Mouse (Mus musculus): ENCODE results near the gene Adamts15. TPM values are rescaled to one million over a fixed set of nuclear protein-coding genes. Genes with fewer than 3 reads are reported as not detected.

Gene Adamts15
- polyA plus RNA-seq, 1 experiment from 2014 or later, result 8.4 TPM

- Histone ChIP-seq H3K27me3 (ENCODE audit: control insufficient read depth, insufficient read depth, low read length) (no peaks in the 10 kb centered on the region), H3K4me2 (ENCODE audit: low read depth, low read length, severe bottlenecking) (no peak overlapping the region), H3K4me3 (ENCODE audit: low read depth, low read length) (no peak overlapping the region), H3K4me1 (replicated peaks; ENCODE audit: control insufficient read depth, insufficient read depth, low read length) (no peaks in the 10 kb centered on the region), H3K36me3 (ENCODE audit: control insufficient read depth, insufficient read depth, low read length) (no peaks in the 10 kb centered on the region), H3K9me3 (ENCODE audit: control insufficient read depth, low read length) (no peaks in the 10 kb centered on the region), H3K9ac (ENCODE audit: low read length) (no peak overlapping the region), H3K27ac (ENCODE audit: low read depth, low read length) (no peak overlapping the region)
- ATAC-seq (replicated peaks; ENCODE audit: low FRiP score) (no peak), DNase-seq (ENCODE audit: low spot score) (no peak)
- WGBS, result 85% methylated on average over 2 of the region's 2 CpGs
Observed at GRCm38 (mm10) chr9:30879947-30880273, 42.3 kb downstream of the Adamts15 start.

- no peaks in the 10 kb centered on the region for H3K36me3 ChIP-seq (ENCODE audit: control insufficient read depth, insufficient read depth, low read length)
- WGBS, result 89% methylated on average over 7 of the region's 7 CpGs
- DNase-seq (ENCODE audit: low spot score) (no peak), ATAC-seq (replicated peaks; ENCODE audit: low FRiP score) (no peak)
- no peak overlapping the region for H3K9ac ChIP-seq (ENCODE audit: low read length)
- H3K27me3 ChIP-seq (ENCODE audit: control insufficient read depth, insufficient read depth, low read length), result no peaks in the 10 kb centered on the region
- H3K9me3 ChIP-seq (ENCODE audit: control insufficient read depth, low read length), result no peaks in the 10 kb centered on the region
- no peak overlapping the region for H3K4me2 ChIP-seq (ENCODE audit: low read depth, low read length, severe bottlenecking)
- no peak overlapping the region for H3K4me3 ChIP-seq (ENCODE audit: low read depth, low read length)
- no peaks in the 10 kb centered on the region for H3K4me1 ChIP-seq (replicated peaks; ENCODE audit: control insufficient read depth, insufficient read depth, low read length)
- H3K27ac ChIP-seq (ENCODE audit: low read depth, low read length), result no peak overlapping the region
Observed at GRCm38 (mm10) chr9:30879248-30879946, 42.9 kb downstream of the Adamts15 start.

GRCm38 (mm10) chr9:30876552-30876951, 45.7 kb downstream of the Adamts15 start:
- DNase-seq (ENCODE audit: low spot score), result no peak
- WGBS, result 87% methylated on average over 3 of the region's 3 CpGs
- H3K27ac ChIP-seq (ENCODE audit: low read depth, low read length), result no peak overlapping the region
- no peaks in the 10 kb centered on the region for H3K9me3 ChIP-seq (ENCODE audit: control insufficient read depth, low read length)
- H3K4me2 ChIP-seq (ENCODE audit: low read depth, low read length, severe bottlenecking), result no peak overlapping the region
- no peaks in the 10 kb centered on the region for H3K27me3 ChIP-seq (ENCODE audit: control insufficient read depth, insufficient read depth, low read length)
- ATAC-seq (replicated peaks; ENCODE audit: low FRiP score), result no peak
- no peaks in the 10 kb centered on the region for H3K4me1 ChIP-seq (replicated peaks; ENCODE audit: control insufficient read depth, insufficient read depth, low read length)
- H3K9ac ChIP-seq (ENCODE audit: low read length), result no peak overlapping the region
- H3K36me3 ChIP-seq (ENCODE audit: control insufficient read depth, insufficient read depth, low read length), result no peaks in the 10 kb centered on the region
- H3K4me3 ChIP-seq (ENCODE audit: low read depth, low read length), result no peak overlapping the region

GRCm38 (mm10) chr9:30855837-30856236, 66.4 kb downstream of the Adamts15 start:
- 88% methylated on average over 2 of the region's 2 CpGs for WGBS
- Histone ChIP-seq H3K36me3 (ENCODE audit: control insufficient read depth, insufficient read depth, low read length) (no peaks in the 10 kb centered on the region), H3K27ac (ENCODE audit: low read depth, low read length) (no peak overlapping the region), H3K4me3 (ENCODE audit: low read depth, low read length) (no peak overlapping the region), H3K4me2 (ENCODE audit: low read depth, low read length, severe bottlenecking) (no peak overlapping the region), H3K4me1 (replicated peaks; ENCODE audit: control insufficient read depth, insufficient read depth, low read length) (no peaks in the 10 kb centered on the region), H3K9ac (ENCODE audit: low read length) (no peak overlapping the region), H3K9me3 (ENCODE audit: control insufficient read depth, low read length) (no peaks in the 10 kb centered on the region), H3K27me3 (ENCODE audit: control insufficient read depth, insufficient read depth, low read length) (no peaks in the 10 kb centered on the region)
- no peak for ATAC-seq (replicated peaks; ENCODE audit: low FRiP score)
- no peak for DNase-seq (ENCODE audit: low spot score)

GRCm38 (mm10) chr9:30851841-30852240, 70.4 kb downstream of the Adamts15 start:
- no peak overlapping the region for H3K4me2 ChIP-seq (ENCODE audit: low read depth, low read length, severe bottlenecking)
- H3K4me3 ChIP-seq (ENCODE audit: low read depth, low read length), result no peak overlapping the region
- no peaks in the 10 kb centered on the region for H3K27me3 ChIP-seq (ENCODE audit: control insufficient read depth, insufficient read depth, low read length)
- H3K9me3 ChIP-seq (ENCODE audit: control insufficient read depth, low read length), result no peaks in the 10 kb centered on the region
- WGBS, result 77% methylated on average over 2 of the region's 2 CpGs
- no peaks in the 10 kb centered on the region for H3K4me1 ChIP-seq (replicated peaks; ENCODE audit: control insufficient read depth, insufficient read depth, low read length)
- H3K27ac ChIP-seq (ENCODE audit: low read depth, low read length), result no peak overlapping the region
- DNase-seq (ENCODE audit: low spot score) (no peak), ATAC-seq (replicated peaks; ENCODE audit: low FRiP score) (no peak)
- H3K9ac ChIP-seq (ENCODE audit: low read length), result no peak overlapping the region
- no peaks in the 10 kb centered on the region for H3K36me3 ChIP-seq (ENCODE audit: control insufficient read depth, insufficient read depth, low read length)

- no peaks in the 10 kb centered on the region for H3K27me3 ChIP-seq (ENCODE audit: control insufficient read depth, insufficient read depth, low read length)
- no peak overlapping the region for H3K27ac ChIP-seq (ENCODE audit: low read depth, low read length)
- DNase-seq (ENCODE audit: low spot score) (no peak), ATAC-seq (replicated peaks; ENCODE audit: low FRiP score) (no peak)
- H3K4me3 ChIP-seq (ENCODE audit: low read depth, low read length), result no peak overlapping the region
- H3K9ac ChIP-seq (ENCODE audit: low read length), result no peak overlapping the region
- WGBS, result 89% methylated on average over 4 of the region's 4 CpGs
- no peaks in the 10 kb centered on the region for H3K36me3 ChIP-seq (ENCODE audit: control insufficient read depth, insufficient read depth, low read length)
- no peaks in the 10 kb centered on the region for H3K4me1 ChIP-seq (replicated peaks; ENCODE audit: control insufficient read depth, insufficient read depth, low read length)
- H3K4me2 ChIP-seq (ENCODE audit: low read depth, low read length, severe bottlenecking), result no peak overlapping the region
- no peaks in the 10 kb centered on the region for H3K9me3 ChIP-seq (ENCODE audit: control insufficient read depth, low read length)
Observed at GRCm38 (mm10) chr9:30849951-30850350, 72.3 kb downstream of the Adamts15 start.

- Histone ChIP-seq H3K27me3 (ENCODE audit: control insufficient read depth, insufficient read depth, low read length) (no peaks in the 10 kb centered on the region), H3K27ac (ENCODE audit: low read depth, low read length) (no peak overlapping the region), H3K4me3 (ENCODE audit: low read depth, low read length) (no peak overlapping the region), H3K4me2 (ENCODE audit: low read depth, low read length, severe bottlenecking) (no peak overlapping the region), H3K9me3 (ENCODE audit: control insufficient read depth, low read length) (no peaks in the 10 kb centered on the region), H3K9ac (ENCODE audit: low read length) (no peak overlapping the region), H3K4me1 (replicated peaks; ENCODE audit: control insufficient read depth, insufficient read depth, low read length) (no peaks in the 10 kb centered on the region), H3K36me3 (ENCODE audit: control insufficient read depth, insufficient read depth, low read length) (no peaks in the 10 kb centered on the region)
- WGBS, result 89% methylated on average over 8 of the region's 8 CpGs
- DNase-seq (ENCODE audit: low spot score), result no peak
- no peak for ATAC-seq (replicated peaks; ENCODE audit: low FRiP score)
Observed at GRCm38 (mm10) chr9:30849444-30849843, 72.8 kb downstream of the Adamts15 start.

Other genes starting within 250 kb of the Adamts15 start
- gene Adamts8, start 20.1 kb upstream of the Adamts15 start, polyA plus RNA-seq (2014; fragmentation: Nextera tagmentation; extraction: Ambion mirVana), result 0.49 and 0.61 TPM in 2 replicates
- 5.8 and 6.8 TPM in 2 replicates for gene Zbtb44, start 108.2 kb upstream of the Adamts15 start, polyA plus RNA-seq (2014; fragmentation: Nextera tagmentation; extraction: Ambion mirVana)
- 2.7 and 3.7 TPM in 2 replicates for gene St14, start 209.4 kb upstream of the Adamts15 start, polyA plus RNA-seq (2014; fragmentation: Nextera tagmentation; extraction: Ambion mirVana)

All from forebrain, embryonic 11.5 days (tissue).